Mouse (Mus musculus): ENCODE measurements at regions not wholly inside any gene's neighbourhood (a gene's known extent, or its start where the extent isn't known, plus 50 kb on each side); places are given as distances from the start of the nearest gene placed in this dataset.
"Not testable (repeated sequence)": the region's sequence is repeated elsewhere in the genome, so short reads cannot be mapped to it uniquely, and the experiment has no call there.

DNA sequence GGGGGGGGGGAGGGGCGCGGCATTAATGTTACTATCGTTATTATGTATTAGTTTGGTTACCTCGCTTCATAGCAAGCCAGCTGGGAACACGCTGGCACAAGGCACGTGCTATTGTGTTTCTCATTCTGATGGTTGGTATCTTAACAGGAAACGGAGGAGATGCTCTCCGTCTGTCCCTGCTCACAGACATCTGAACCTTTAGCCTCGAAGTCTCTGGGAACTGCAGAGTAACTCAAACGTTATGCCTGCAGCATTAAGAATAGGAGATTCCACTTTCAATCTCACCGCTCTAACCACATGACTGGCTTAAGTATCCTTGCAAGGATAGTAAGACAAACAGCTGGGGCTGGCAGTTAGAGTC lies 80.0 kb downstream of the Nfkbiz start:
- DNase-seq (ENCODE audit: low spot score) = peak; percentile 52

DNA sequence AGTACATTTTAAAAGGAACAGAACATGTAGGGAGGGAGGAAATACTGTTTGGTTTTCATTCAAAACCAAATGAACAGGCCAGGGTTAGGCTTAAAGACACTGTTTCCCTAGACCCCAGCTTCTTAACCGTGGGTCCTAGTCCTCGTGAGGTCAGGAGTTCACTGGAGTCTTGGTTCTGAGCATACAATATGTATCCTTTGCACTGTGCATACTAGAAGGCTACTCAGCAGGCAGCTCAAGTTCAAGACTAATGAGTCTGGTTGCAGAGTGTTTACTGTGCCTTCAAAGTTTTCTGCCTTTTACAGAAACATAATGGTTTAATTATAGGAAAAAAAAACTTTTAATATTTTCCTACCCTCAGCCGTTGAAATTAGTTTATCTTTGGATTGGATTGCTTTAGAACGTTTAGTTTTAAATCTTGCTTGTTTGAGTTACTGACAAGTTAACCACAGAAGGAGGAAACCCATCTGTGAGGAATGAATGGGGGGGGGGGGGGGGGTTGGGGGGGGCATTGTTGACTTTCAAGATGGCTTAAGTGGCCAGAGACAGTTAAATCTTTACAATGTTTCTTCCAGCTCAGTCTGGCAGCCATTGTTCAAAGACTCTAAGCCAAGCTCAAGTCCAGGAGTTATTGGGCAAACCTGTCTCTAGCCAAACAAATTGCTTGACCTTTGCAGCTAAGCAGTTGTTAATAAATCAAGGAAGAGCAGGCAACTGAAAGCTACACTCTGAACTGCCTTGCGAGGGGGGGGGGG lies 80.6 kb downstream of the Nfkbiz start:
- DNase-seq (ENCODE audit: low spot score) = peak; percentile 67

DNA sequence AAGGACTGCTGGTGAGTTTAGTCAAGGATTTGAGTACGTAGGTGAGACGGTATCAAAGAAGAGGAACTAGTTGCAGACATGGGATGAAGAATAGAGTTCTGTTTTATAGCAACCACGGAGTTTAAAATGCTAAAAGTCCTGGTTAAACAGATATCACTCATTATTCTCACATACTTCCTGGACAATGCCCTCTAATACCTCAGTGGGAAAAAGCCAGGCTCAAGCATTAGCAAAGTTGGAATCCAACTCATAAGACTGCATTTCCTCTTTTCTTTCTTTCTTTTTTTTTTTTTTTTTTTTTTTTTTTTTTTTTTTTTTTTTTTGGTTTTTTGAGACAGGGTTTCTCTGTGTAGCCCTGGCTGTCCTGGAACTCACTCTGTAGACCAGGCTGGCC lies 81.3 kb downstream of the Nfkbiz start:
- not testable (repeated sequence) for DNase-seq (ENCODE audit: low spot score)

DNA sequence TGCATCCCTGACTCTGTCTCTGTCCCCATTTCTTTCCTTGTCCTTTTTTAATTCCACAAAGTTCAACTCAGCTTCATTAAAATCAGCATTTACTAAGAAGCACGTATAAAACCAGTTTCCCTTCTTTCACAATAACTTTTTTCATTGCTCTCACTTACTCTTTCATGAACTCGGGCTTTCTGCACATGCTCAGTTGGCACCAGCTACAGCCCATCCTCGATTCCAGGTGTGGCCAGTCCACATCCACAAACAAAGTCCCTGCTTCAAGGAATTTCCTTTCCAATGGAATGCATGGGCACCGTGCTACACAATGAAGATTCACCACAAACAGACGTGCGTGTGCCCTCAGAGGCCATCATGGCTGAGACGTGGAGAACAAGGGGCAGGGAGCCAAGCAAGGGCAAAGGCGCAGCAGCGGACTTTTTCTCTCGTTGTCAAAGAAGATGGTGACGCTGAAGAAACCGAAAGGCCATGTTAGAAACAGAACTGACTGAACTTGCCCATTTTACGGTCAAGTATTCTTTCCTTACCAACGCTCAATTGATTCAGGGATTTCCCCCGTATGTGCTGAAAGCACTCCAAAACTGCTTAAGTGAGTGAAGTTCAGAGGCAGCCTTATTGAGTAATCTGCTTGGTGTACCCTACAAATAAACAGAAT lies 81.8 kb downstream of the Nfkbiz start:
- no peak for DNase-seq (ENCODE audit: low spot score)

DNA sequence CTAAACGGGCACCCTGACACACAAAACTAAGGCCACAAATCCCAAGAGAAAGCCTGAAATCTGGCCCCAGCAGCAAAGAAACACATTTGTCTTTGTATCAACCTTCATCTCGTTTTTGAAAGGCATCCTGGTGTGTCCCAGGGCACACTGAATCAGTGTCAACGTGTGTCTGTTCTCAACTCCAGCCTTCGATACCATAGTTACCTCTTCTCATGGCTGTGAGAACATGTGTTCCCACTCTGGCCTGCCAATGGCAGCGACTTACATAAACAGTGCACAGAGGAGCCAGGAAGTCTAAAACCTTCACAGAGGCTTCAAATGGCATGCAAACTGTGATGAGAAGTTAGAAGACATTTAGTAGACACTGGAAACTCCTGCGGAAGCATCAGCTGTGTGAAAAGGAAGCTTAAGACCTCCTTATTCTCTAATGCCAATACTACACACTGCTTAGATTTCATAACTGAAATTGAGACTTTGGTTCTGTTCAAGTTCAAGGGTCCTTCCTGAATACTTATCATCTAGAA lies 83.3 kb downstream of the Nfkbiz start:
- DNase-seq (ENCODE audit: low spot score) = no peak

DNA sequence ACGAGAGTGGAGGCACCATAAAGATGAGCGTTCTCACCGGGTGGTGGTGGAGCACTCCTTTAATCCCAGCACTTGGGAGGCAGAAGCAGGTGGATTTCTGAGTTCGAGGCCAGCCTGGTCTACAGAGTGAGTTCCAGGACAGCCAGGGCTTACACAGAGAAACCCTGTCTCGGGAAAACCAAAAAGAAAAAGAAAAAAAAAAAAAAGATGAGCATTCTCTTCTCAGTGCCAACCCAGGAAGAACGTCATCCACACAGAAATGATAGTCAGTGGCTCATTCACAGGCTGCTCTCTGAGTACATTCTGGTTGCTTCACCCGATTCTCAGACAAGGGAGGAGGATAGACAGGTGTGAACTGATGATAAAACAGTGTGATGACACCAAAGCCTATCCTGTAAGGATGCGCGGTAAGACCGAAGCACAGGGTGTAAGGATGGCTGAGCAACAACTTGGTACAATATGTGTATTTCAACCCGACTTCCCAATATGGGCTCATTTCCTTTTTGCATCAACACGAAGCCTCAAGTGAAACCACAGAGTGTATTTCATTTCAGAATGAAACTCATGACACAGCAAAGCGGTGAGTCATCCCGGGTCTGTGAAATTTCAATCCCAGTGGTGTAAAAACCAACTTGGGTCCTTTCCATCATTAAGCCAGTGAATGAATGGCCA lies 84.5 kb downstream of the Nfkbiz start:
- DNase-seq (ENCODE audit: low spot score) = peak; percentile 55

DNA sequence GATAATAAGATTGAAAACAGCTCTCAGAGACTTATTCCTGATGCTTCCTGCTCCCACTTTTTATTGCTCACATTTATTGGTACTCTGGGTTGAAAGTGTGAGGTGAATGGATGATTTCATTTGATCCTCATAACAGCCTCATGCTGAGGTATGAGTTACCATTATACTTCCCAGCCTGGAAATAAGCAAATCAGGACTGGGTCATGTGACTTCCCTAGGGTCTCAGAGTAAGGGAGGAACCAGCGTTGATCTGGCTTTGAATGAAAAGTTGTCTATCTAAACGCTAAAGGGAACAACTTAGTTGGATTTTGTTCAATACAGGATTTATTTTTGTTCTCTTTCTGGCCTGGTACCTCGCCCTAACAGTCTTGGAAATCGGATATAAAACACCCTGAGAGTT lies 85.3 kb downstream of the Nfkbiz start:
- DNase-seq (ENCODE audit: low spot score) = no peak

DNA sequence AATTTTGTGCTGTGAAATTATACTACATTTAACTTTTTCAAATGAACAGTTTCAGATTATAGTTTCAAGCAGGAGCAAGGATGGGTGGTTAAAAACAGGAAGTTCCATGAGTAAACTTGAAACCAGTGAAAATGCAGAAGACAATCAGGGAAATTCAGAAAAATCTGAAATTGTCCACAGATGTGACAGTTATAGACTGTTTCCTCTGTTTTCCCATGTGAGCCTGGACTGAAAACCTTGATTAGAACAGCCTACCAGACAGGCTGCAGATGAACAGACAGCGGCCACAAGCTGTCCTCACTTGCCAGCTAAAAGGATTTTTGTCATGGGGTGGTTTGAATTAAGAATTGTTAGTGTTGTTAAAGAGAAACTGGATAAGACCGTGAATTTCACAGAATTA lies 91.4 kb downstream of the Nfkbiz start:
- DNase-seq (ENCODE audit: low spot score) = no peak

DNA sequence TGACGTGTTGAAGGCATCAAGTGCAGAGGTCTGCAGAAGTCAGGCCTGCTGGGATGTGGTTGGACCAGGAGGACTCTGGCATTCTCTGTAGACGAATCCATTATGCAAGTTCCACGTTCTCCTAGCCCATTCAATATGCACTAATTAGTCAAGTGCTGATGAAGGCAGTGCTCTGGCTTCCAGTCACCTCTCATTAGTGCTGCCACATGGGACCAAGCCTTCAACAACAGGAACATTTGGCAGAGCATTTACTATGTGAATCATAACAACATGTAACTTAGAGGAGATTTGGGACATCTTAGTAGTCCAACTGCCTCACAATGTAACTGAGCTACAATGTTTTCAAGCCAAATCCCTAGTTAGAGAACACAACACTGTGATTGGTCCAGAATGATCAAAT lies 92.5 kb downstream of the Nfkbiz start:
- no peak for DNase-seq (ENCODE audit: low spot score)

DNA sequence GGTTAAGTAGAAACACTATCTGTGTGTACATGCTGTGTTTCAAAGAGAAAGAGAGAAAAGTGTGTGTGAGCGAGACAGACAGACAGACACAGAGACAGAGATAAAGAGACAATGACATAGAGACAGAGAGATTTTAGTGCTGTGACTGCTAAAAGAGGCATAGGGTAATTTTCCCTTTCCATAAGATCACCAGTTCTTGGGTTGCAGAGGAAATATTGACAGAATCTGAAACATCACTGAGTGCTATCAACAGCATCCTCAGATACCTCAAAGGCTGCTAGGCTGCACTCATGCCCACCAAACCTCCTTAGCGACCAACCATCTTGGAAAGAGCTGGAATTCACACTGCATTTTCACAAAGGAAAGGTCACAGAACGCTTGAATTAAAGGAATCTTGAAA lies 93.6 kb downstream of the Nfkbiz start:
- no peak for DNase-seq (ENCODE audit: low spot score)

DNA sequence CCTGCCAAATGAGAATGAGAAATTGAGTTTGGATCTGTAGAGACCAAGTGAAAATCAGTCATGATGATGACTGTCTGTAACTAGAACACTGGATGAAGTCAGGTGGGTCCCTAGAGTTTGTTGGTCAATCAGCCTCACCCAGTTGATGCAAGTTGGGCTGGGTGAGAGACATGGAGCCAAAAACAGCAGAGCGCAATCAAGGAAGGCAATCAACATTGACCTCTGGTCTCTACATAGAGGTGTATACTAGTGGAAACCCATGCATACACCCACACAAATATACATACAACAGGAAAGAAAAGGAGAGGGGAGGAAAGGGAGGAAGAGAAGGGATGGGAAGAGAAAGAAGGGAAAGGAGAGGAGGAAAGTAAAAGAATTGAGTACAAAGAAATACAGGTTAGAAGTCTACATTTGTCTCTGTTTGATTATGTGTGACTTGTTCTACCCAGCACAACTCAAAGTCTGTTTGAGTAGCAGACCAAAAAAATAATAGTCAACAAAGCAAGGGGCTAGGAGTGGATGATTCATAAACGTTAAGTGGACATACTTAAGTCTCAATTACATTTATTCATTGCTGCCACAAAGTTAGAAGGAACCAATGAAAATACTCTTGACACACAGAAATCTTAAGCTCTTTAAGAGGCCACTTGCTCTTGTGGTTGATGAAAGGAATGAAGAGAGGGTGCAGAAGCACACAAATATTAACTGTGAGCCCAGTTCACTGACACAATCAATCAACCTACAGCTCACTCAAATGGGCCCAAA lies 97.4 kb downstream of the Nfkbiz start:
- no peak for DNase-seq (ENCODE audit: low spot score)

DNA sequence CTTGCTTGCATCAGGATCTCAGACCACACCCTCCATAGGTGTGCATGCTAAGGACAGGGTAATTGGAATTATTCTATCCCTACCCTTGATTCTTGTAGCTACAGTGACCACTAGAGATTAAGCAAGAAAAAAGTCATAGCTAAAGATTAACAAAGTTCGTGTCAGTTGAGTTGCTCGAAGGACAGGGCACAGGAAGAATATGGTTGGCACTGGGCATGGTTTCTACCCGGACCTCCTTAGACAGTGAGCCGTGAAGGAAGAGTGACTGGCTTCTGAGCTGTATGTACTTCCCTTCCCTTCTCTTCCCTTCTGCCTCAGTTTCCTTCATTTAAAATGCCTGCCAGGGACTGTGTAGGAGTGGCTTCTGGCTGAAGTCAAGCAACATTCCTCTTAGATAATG lies 100.0 kb downstream of the Nfkbiz start:
- DNase-seq (ENCODE audit: low spot score) = no peak

DNA sequence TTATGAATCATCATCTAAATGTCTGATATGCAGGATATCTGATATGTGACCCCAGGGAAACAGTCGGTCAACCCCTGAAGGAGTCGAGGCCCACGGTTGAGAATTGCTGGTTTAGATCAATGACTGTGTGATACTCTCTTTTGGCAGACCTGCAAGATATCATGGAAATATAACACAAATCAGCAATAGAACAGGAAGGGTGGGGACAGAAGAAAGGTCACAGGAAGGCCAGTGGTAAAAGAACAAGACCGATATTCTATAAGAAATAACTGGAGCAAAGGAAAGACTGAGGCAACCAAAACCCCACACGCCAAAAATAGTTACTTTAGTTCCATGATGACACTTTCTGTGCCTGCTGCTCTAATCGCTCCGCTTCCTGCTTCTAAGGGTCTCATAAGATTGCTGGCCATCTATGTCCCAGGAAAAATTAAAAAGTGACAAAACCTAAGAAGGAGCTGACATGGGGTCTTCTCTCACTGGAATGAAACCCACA lies 103.2 kb downstream of the Nfkbiz start:
- no peak for DNase-seq (ENCODE audit: low spot score)

DNA sequence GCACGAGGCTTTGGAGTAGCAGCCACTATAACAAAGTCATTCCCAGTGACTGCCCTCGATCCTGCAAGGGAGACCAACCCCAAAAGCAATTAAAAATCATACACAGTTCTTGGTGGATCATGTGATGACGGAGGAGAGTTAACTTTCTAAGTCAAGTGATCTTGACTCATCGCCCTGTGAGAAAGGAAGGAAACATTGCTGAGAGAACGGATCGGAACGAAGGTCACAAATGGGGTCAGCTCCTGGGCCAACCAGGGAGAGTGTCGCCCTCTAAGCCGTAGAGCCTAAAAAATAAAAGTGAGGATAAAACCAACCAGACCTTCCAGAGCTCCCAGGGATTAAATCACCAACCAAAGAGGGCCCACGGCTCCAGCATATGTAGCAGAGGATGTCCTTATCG lies 104.4 kb downstream of the Nfkbiz start:
- DNase-seq (ENCODE audit: low spot score) = no peak

DNA sequence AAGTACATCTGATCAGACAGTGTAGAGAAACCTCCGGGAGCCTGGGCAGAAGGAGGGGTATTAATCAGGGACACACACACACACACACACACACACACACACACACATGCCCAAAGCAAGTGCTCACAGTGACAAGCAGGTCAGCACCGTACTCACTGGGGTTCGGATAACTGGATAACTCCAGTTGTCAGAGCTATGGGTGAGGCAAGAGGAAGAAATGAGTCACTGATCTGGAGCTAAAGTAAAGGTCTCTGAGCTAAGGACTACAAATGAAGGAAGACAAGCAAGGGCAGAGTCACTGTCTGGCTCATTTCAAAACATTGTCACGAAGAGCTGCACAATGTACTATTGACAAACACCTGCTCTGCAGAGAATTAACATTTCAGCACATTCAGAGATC lies 104.9 kb downstream of the Nfkbiz start:
- peak; percentile 62 for DNase-seq (ENCODE audit: low spot score)

DNA sequence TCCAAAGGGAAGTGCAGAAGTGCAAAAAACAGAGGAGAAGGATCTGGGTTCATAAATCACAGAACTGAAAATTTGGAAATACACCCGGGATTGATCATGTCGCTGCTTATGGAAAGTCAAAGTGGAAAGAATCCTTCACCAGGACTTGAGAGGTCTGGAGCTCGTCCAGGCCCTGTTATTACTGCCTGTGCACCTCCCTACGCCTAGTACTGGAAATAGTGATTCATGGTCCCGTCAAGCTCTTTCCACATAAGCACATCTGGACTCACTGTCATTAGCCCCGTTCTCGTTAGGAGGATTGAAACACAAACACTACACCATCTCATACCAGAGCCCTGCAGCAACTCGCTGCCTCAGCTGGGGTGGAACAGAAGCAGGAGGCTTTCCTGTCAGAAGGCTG lies 107.7 kb downstream of the Nfkbiz start:
- DNase-seq (ENCODE audit: low spot score) = peak; percentile 75

DNA sequence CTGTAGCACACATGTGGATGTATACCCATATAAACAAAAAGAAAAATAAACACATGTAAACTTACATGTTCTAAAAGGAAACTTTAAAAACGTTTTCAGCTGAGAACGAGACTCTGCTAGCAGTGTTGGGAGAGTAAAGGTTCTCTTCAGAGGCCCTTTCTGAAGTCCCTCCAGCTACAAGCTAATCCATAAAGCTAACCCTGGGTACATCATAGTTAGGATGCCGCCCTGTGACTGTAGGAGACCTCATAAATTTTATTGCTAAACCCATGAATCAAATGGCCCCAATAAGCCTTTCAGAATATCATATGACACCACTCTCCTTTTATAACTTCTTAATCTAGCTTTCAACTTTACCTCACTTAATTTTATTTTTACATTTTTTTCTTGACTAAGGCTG lies 112.2 kb downstream of the Nfkbiz start:
- no peak for DNase-seq (ENCODE audit: low spot score)

DNA sequence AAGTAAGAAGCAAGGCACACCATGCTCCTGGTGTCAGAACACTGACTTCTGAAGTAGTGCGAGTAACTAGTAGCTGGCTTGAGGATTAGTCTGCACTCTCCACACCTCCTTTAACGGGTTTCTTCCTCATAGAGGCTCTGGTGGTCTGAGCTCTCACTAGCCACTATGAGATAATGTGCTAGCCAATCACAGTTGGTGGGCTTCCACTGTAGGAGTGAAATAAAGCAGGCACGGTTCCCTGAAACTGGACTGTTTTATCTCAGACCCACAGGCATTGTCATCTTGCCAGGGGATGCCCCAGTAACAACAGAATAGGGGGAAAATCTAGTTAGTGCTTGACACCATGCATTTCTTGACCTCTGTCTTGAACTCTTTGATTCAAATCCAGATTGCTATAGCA lies 118.3 kb downstream of the Nfkbiz start:
- DNase-seq (ENCODE audit: low spot score) = no peak

DNA sequence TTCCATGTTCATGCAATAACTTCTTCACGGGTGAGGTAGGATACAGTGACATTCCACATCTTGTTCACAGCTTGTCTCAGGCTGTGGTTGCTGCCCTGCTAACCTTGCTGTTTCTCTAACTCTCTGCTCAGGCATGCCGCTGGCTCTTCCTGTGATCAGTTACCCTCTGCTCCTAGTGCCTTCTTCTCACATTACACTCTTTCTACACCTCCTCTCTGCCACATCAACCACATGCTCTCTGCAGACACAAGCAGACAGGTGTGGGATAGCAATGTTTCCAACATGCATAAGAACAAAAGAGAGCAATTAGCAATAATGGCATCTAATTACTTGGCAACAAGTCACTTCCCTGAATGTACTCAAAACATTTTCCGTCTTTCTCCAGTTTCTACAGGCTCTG lies 128.7 kb downstream of the Nfkbiz start:
- DNase-seq (ENCODE audit: low spot score) = no peak

DNA sequence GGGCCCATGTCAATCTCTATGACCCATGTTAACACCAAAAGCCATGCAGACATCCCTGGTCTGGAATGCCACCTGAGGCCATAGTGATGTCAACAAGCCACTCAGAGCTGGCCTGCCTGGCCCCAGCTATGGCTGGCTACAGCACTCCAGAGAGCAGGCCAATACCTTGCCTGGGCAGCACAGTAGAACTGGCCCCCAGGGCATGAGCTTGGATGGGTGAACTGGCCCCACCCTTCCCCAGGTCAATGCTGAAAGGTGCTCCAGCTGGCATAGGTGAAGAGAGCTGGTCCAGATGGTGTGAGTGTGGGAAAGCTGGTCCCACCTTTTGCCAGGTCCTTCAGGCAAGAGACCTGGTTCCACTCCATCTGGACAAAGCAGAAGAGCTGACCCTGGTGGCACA lies 132.2 kb downstream of the Nfkbiz start:
- DNase-seq (ENCODE audit: low spot score) = no peak

DNA sequence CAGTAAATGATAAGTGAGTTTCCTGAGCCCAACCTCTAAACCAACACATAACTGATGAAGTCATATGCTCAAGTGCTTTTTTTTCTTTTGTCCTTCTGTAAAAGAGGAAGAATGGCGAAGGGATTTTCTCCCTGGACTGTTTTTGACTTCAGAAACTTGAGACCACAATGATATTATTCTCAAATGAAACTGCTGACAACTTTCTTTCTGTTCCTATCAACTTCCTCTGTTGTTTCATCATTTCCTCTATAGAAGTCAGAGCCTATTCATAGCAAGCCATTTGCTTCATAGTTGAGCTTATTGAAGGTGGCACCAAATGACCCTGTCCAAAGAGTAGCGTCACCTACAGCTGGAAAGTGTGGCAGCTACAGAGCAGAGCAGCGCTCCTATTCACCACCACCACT lies 140.2 kb downstream of the Nfkbiz start:
- no peak for DNase-seq (ENCODE audit: low spot score)

DNA sequence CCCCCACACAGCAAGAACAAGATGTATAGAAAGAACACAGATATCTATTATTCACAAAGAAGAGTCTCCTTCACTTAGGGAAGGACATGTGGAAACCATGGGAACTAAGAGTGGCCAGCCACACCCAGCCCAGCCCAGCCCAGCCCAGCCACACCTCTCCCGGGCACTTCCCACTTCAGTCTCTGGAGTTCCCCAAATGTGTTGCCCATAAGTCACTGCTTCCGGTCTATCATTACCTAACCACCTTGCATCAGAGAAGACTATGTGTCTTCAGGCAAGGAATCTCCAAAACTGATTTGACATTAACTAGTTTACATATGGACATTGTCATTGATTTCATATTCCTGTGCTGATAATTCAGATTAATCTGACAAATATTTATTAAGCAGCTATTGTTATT lies 147.6 kb downstream of the Nfkbiz start:
- no peak for DNase-seq (ENCODE audit: low spot score)

All from adipocyte (in vitro differentiated cells).